Mouse (Mus musculus) liver, embryonic 11.5 days (tissue): Measurements from ENCODE around the gene Ptprm. TPM values are rescaled to one million over a fixed set of nuclear protein-coding genes. Genes with fewer than 3 reads are reported as not detected.

Source experiments
- ATAC-seq: fragments of 200-750 bp; cut with Nextera tagmentation; replicated peaks from 2 replicates; pipeline ENCODE4 v1.8.0; 2017; ENCODE audit warnings: moderate number of reproducible peaks, mild to moderate bottlenecking, moderate TSS enrichment, moderate library complexity; ENCODE audit not compliant: low FRiP score
- DNase-seq: peaks from one replicate; pipeline ENCODE4 v3.0.0-alpha.2; 2017; ENCODE audit warnings: low spot score
- H3K27ac ChIP-seq: fragments of 300-500 bp; sonication (generic); 2 replicates; pipeline ENCODE4 v1.5.1; 2014; ENCODE audit warnings: mild to moderate bottlenecking, low read depth, low read length, control low read depth
- H3K27me3 ChIP-seq: fragments of 300-500 bp; sonication (generic); replicated peaks from 2 replicates; pipeline ENCODE4 v1.6.1; 2014; ENCODE audit warnings: low read length, mixed read lengths; ENCODE audit not compliant: control insufficient read depth, insufficient read depth
- H3K36me3 ChIP-seq: fragments of 300-500 bp; sonication (generic); 2 replicates; pipeline ENCODE4 v1.6.1; 2014; ENCODE audit warnings: mild to moderate bottlenecking, low read length, moderate library complexity, mixed read lengths; ENCODE audit not compliant: control insufficient read depth, insufficient read depth
- H3K4me1 ChIP-seq: fragments of 300-500 bp; sonication (generic); replicated peaks from 2 replicates; pipeline ENCODE4 v1.6.1; 2014; ENCODE audit warnings: low read length, mixed read lengths; ENCODE audit not compliant: control insufficient read depth, insufficient read depth
- H3K4me2 ChIP-seq: fragments of 300-500 bp; sonication (generic); 2 replicates; pipeline ENCODE4 v1.6.1; 2014; ENCODE audit warnings: mild to moderate bottlenecking, control low read depth, moderate library complexity
- H3K4me3 ChIP-seq: fragments of 300-500 bp; sonication (generic); 2 replicates; pipeline ENCODE4 v1.5.1; 2014; ENCODE audit warnings: low read depth, low read length, control low read depth
- H3K9ac ChIP-seq: fragments of 300-500 bp; sonication (generic); 2 replicates; pipeline ENCODE4 v1.6.1; 2014; ENCODE audit warnings: low read depth, low read length, control low read depth
- H3K9me3 ChIP-seq: fragments of 300-500 bp; sonication (generic); 2 replicates; pipeline ENCODE4 v1.6.1; 2016; ENCODE audit warnings: low read length, inconsistent platforms, mixed read lengths; ENCODE audit not compliant: control insufficient read depth
- WGBS: fragments of 180-500 bp; shearing (Covaris S2); extraction: QIAGEN DNeasy Blood & Tissue Kit; methylation state at CpG from one replicate; pipeline ENCODE4 v1.1.7; 2014; 5-methylcytosine and 5-hydroxymethylcytosine counted together
- polyA plus RNA-seq: library from polyadenylated mRNA; unstranded; fragments of >200 nt; fragmentation: Nextera tagmentation; extraction: Ambion mirVana; gene quantifications from 2 replicates; pipeline ENCODE4 v1.2.1, GENCODE M21; 2014

Ptprm gene
- polyA plus RNA-seq, 1 experiment from 2014 or later: 5.7 TPM

DNA sequence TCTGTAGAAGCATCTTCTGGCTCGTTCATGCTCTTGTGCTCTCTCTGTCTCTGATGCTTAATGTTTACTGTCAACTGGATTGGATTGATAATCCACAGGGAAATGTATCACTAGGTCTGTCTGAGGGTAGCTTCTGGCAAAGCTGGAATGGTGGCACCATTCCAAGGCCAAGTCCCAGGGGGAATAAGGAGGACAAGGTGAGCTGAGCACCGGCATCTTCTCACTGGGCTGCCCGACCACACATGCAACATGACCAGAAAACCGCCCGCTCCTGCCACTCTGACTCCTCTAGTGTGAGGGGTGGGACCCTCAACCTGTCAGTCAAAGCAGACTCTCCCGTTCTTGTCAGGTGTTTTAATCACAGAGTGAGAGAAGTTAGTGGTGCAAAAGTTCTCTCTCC, 445.3 kb downstream of the Ptprm start:
- WGBS: 81% methylated on average over 6 of the region's 6 CpGs
- Histone ChIP-seq H3K27ac (no peak overlapping the region), H3K9ac (no peak overlapping the region), H3K27me3 (no peaks in the 10 kb centered on the region), H3K4me3 (no peak overlapping the region), H3K4me1 (no peaks in the 10 kb centered on the region), H3K36me3 (no peaks in the 10 kb centered on the region), H3K9me3 (no peaks in the 10 kb centered on the region), H3K4me2 (no peak overlapping the region)
- ATAC-seq: no peak
- DNase-seq: no peak

DNA sequence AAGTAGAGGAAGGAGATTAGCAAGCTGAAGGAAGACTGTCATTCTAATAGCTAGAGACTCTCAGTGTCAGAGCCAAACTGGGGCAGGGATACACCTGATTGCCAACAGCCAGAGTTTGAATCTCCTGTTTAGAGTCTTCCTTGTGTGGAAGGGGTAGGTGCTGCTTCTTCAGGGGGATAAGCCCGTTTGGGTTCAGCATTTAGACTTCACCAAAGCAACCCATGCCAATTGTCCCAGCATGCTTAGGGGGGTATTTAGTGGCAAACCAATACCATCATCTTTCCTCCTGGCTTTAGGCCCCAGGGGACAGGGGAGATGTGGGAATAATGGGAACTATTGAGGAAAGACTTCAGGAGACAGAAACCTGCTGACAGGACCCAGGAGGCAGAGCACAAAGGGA, 460.1 kb downstream of the Ptprm start:
- ATAC-seq (no peak), DNase-seq (no peak)
- no peaks in the 10 kb centered on the region for H3K4me1 ChIP-seq
- H3K9ac ChIP-seq: no peak overlapping the region
- no peaks in the 10 kb centered on the region for H3K36me3 ChIP-seq
- H3K9me3 ChIP-seq: no peaks in the 10 kb centered on the region
- no peak overlapping the region for H3K4me2 ChIP-seq
- no peaks in the 10 kb centered on the region for H3K27me3 ChIP-seq
- WGBS: 69% methylated on average over 1 of the region's 1 CpGs
- H3K27ac ChIP-seq: no peak overlapping the region
- no peak overlapping the region for H3K4me3 ChIP-seq

GRCm38 (mm10) chr17:66891916-66892315, 462.3 kb downstream of the Ptprm start:
- WGBS: 86% methylated on average over 6 of the region's 6 CpGs
- no peak for DNase-seq
- Histone ChIP-seq H3K4me2 (no peak overlapping the region), H3K27me3 (no peaks in the 10 kb centered on the region), H3K9ac (no peak overlapping the region), H3K4me1 (no peaks in the 10 kb centered on the region), H3K9me3 (no peaks in the 10 kb centered on the region), H3K27ac (no peak overlapping the region), H3K36me3 (no peaks in the 10 kb centered on the region), H3K4me3 (no peak overlapping the region)
- no peak for ATAC-seq

DNA sequence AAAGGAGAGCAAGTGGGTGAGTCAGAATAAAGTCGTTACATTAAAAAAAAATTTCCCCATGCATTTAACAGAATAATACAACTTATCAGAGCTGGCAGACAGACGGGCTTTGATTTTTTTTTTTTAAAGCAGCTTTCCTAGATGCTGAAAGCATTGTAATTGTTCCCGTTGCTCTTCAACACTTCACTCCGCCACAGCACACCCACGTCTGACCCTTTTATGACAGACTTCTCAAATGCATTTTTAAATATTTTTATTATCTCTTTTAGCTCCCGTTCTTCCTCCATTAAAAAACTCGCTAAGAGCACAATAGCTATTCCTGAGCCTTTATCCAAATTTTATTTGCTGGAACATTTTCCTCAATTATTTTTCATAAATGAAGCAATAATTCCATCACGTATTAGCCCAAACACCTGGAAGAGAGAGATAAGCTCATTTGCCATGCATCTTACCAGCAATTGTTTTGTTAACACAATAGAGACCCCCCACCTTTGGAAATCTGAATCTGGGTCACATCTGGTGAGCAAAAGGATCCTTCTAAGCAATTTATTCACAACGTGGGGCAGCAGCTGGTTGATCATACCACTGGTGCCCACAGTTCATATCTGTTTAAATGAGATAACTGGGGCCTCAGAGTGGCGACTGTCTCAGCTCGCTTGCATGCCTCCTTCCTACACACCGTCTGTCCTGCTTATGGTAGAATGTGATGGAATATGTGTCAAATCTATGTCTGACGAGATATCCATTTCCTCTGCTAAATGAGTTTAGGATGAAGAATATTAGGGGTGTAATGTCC, 463.0 kb downstream of the Ptprm start:
- no peaks in the 10 kb centered on the region for H3K27me3 ChIP-seq
- H3K9me3 ChIP-seq: no peaks in the 10 kb centered on the region
- no peaks in the 10 kb centered on the region for H3K4me1 ChIP-seq
- H3K36me3 ChIP-seq: no peaks in the 10 kb centered on the region
- H3K4me2 ChIP-seq: no peak overlapping the region
- no peak overlapping the region for H3K9ac ChIP-seq
- H3K4me3 ChIP-seq: no peak overlapping the region
- H3K27ac ChIP-seq: no peak overlapping the region
- ATAC-seq: no peak
- 69% methylated on average over 13 of the region's 13 CpGs for WGBS
- DNase-seq: no peak

GRCm38 (mm10) chr17:66882304-66882703, 472.0 kb downstream of the Ptprm start:
- Histone ChIP-seq H3K27me3 (no peaks in the 10 kb centered on the region), H3K4me3 (no peak overlapping the region), H3K4me2 (no peak overlapping the region), H3K27ac (no peak overlapping the region), H3K9me3 (no peaks in the 10 kb centered on the region), H3K4me1 (no peaks in the 10 kb centered on the region), H3K36me3 (no peaks in the 10 kb centered on the region), H3K9ac (no peak overlapping the region)
- 61% methylated on average over 2 of the region's 2 CpGs for WGBS
- ATAC-seq (no peak), DNase-seq (no peak)

- WGBS: 75% methylated on average over 9 of the region's 9 CpGs
- no peaks in the 10 kb centered on the region for H3K27me3 ChIP-seq
- H3K4me1 ChIP-seq: no peaks in the 10 kb centered on the region
- no peak overlapping the region for H3K4me2 ChIP-seq
- H3K4me3 ChIP-seq: no peak overlapping the region
- H3K9ac ChIP-seq: no peak overlapping the region
- H3K27ac ChIP-seq: no peak overlapping the region
- ATAC-seq (peak; percentile 58), DNase-seq (no peak)
- no peaks in the 10 kb centered on the region for H3K9me3 ChIP-seq
- H3K36me3 ChIP-seq: no peaks in the 10 kb centered on the region
Observed at GRCm38 (mm10) chr17:66880969-66881701, 473.1 kb downstream of the Ptprm start.

- Histone ChIP-seq H3K36me3 (no peaks in the 10 kb centered on the region), H3K9me3 (no peaks in the 10 kb centered on the region), H3K4me2 (no peak overlapping the region), H3K27ac (no peak overlapping the region), H3K27me3 (no peaks in the 10 kb centered on the region), H3K4me1 (no peaks in the 10 kb centered on the region), H3K9ac (no peak overlapping the region), H3K4me3 (no peak overlapping the region)
- ATAC-seq: no peak
- WGBS: 66% methylated on average over 2 of the region's 2 CpGs
- no peak for DNase-seq
Observed at GRCm38 (mm10) chr17:66879151-66879550, 475.1 kb downstream of the Ptprm start.

DNA sequence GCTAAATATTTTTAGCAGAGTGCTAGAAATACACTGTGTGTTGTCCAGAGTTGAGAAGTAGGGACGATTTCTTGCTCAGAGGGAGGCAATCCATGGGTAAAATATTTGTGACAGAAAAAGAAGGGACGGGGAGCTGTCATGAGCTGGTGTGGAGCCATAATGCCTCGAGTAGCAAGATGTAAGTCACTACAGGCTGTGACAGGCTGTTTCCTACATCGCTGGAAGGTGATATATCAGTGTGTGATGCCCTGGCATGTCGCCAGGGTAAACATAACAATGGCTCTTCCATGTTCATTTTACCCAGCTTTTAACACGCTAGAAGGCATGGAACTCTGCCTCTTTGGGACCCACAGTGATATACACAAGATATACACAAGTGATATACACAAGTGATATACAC, 476.7 kb downstream of the Ptprm start:
- WGBS: 68% methylated on average over 6 of the region's 6 CpGs
- H3K9ac ChIP-seq: no peak overlapping the region
- no peaks in the 10 kb centered on the region for H3K36me3 ChIP-seq
- no peaks in the 10 kb centered on the region for H3K27me3 ChIP-seq
- DNase-seq (no peak), ATAC-seq (no peak)
- no peaks in the 10 kb centered on the region for H3K9me3 ChIP-seq
- no peak overlapping the region for H3K27ac ChIP-seq
- H3K4me2 ChIP-seq: no peak overlapping the region
- H3K4me3 ChIP-seq: no peak overlapping the region
- H3K4me1 ChIP-seq: no peaks in the 10 kb centered on the region

DNA sequence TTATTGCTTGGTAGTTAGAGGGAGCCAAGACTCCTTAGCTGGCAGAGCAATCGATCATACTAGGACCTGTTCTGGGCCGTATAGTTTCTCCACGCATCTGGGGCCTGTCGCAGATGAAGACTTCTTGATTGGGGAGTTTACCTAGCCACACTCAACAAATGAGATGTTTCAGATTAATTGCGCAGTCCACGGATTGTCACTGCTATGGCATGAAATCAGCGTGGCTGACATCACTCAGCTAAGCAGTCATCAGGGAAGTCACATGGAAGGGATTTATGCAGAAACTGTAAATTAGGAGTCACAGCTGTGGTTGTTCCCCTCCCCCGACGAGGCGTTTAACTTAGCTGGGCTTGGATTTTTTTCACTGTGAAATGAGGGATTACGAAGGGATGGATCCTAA, 479.4 kb downstream of the Ptprm start:
- no peak for DNase-seq
- Histone ChIP-seq H3K4me3 (no peak overlapping the region), H3K27ac (no peak overlapping the region), H3K9ac (no peak overlapping the region), H3K4me1 (no peaks in the 10 kb centered on the region), H3K9me3 (no peaks in the 10 kb centered on the region), H3K36me3 (no peaks in the 10 kb centered on the region), H3K4me2 (no peak overlapping the region), H3K27me3 (no peaks in the 10 kb centered on the region)
- WGBS: 84% methylated on average over 11 of the region's 11 CpGs
- ATAC-seq: no peak
